Mouse (Mus musculus): Measurements from ENCODE around the gene Cpne5. TPM values are rescaled to one million over a fixed set of nuclear protein-coding genes. Genes with fewer than 3 reads are reported as not detected.
"Not testable (repeated sequence)": the region's sequence is repeated elsewhere in the genome, so short reads cannot be mapped to it uniquely, and the experiment has no call there.

The Cpne5 gene
- total RNA-seq, 2 experiments from 2014 or later, result 5.1 to 5.6 TPM

- no peak for DNase-seq (ENCODE audit: low spot score)
- intact Hi-C loops (cut with DNase I), result no loop called here
These were observed 126.6 kb downstream of the Cpne5 start for GRCm38 (mm10) chr17:29111332-29111731.

- intact Hi-C loops (cut with DNase I); DNase-seq (ENCODE audit: low spot score): not testable (repeated sequence)
These were observed 127.6 kb downstream of the Cpne5 start for GRCm38 (mm10) chr17:29110356-29110755.

Other genes with a start within 250 kb of the Cpne5 start
- gene Stk38, start 230.2 kb downstream of the Cpne5 start, total RNA-seq (2021), result 10 to 100 TPM; 32.8 to 38.2 TPM
- 10 to 100 TPM; 68.9 to 75.4 TPM for gene Srsf3, start 205.5 kb downstream of the Cpne5 start, total RNA-seq (2021)
- gene Cdkn1a, start 147.2 kb downstream of the Cpne5 start, total RNA-seq (2021), result 100 to 1,000 TPM in 1 of 2 experiments, 10 to 100 TPM in 1; 30.1 to 102 TPM
- gene Rab44, start 124.0 kb downstream of the Cpne5 start, total RNA-seq (2021), result under 1 TPM; 0.13 to 0.39 TPM
- 10 to 100 TPM; 29.0 to 29.6 TPM for gene Ppil1, start 26.0 kb upstream of the Cpne5 start, total RNA-seq (2021)
- gene BC004004, start 30.6 kb upstream of the Cpne5 start, total RNA-seq (2021), result 100 to 1,000 TPM; 192 to 222 TPM
- 10 to 100 TPM; 32.6 to 45.8 TPM for gene Pi16, start 79.5 kb upstream of the Cpne5 start, total RNA-seq (2021)
- gene Mtch1, start 109.8 kb upstream of the Cpne5 start, total RNA-seq (2021), result 100 to 1,000 TPM; 220 TPM
- 1 to 10 TPM; 1.8 to 2.7 TPM for gene Fgd2, start 122.7 kb upstream of the Cpne5 start, total RNA-seq (2021)